Mouse (Mus musculus): ENCODE data around the gene Fam19a1.

- TF ChIP-seq CTCF (IDR thresholded peaks at IDR 0.05; ENCODE audit: borderline replicate concordance, insufficient read depth, low read length) (no peak), POLR2A (IDR thresholded peaks at IDR 0.05; ENCODE audit: low read depth, low read length) (no peak)
These were observed 1.3 kb upstream of the Fam19a1 start for GRCm38 (mm10) chr6:96111656-96112055.

Data from embryonic fibroblast, embryonic 13.5 days (primary cell).